Mouse (Mus musculus) MEL-GATA-1-ER (cell line): ENCODE results near the gene Specc1.

Experiments
- DNase-seq: peaks from one replicate; pipeline ENCODE4 v3.0.0-alpha.2; 2012; ENCODE audit warnings: low read depth; ENCODE audit errors: extremely low read depth

Specc1 gene

GRCm38 (mm10) chr11:61968875-61969274 lies 12.3 kb downstream of the Specc1 start:
- DNase-seq = no peak

DNA sequence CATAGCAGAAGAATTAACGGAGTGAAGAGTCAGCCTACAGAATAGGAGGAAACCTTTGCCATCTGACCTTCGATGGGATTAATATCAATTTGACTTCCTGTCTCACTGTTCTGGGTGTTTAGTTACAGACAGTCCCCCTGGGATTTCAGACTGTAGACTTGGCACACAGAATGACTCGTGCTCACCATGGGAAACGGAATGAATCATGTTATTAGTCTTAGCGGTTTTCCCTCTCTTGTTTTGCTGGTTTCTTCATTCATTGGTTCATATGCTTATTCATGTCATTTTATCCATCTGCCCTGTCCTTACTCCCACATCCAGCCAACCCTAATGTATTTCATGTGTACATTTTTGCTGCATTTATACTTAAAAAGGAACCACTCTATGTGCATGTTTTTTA lies 14.3 kb downstream of the Specc1 start:
- DNase-seq = no peak

DNA sequence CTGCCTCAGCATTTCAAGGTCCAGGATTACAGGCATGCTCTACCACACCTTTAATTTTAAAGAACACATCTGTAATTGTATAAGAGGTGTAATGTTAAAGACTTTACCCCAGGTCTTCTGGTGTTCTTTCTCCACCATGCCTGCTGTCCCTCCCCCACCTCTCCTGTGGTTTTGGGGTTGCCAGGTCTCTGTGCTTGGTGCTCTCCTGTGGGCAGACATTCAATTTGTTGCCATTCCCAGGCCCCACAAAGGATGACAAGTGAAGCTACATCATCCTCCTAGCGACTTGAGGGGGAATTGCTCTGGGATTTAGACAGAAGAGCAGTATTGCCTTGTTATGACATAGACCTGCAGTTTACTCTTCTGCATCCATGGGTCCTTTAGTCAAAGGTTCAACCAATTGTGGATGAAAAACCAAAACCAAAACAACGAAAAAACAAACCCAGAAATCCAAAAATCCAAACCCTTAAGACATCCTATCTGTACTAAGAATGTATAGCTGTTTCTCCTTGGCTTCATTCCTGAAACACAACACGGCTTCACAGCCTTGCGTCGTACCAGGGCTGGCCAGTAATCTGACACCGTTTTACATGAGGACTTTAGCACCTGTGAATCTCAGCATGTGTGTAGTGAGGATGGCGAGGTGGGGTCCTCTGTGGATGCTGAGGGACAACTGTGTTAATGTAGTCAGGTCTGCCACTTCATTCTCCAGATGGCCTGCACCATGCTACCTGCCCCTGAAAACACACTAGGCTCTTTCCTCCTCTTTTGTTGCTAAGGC lies 15.1 kb downstream of the Specc1 start:
- DNase-seq = no peak

DNA sequence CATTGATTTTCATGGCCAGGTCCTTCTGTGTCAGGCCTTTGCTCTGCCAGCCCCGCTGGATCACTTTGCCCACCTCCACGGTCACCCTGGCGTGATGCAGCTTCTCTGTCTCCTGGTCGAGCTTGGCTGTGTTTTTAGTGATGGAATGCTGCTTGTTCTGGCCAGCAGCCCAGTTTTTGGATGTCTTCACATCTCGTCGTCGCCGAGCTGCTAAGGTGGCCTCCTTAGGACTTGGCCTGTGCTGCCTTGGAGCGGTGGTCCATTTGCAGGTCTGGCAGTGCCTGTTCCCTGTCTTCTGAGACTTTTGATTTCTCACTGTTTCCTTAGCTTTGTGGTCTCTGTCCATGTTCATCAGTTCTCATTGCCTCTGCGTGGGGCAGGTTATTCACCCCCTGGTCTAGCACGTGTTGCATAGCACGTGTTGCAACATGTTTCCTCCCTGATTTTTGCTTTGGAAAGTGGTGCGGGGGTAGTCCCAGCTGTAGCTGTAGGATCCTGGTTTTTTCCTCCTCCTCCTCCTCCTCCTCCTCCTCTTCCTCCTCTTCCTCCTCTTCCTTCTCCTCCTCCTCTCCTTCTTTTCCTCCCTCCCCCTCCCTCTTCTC lies 17.6 kb downstream of the Specc1 start:
- DNase-seq = no peak

DNA sequence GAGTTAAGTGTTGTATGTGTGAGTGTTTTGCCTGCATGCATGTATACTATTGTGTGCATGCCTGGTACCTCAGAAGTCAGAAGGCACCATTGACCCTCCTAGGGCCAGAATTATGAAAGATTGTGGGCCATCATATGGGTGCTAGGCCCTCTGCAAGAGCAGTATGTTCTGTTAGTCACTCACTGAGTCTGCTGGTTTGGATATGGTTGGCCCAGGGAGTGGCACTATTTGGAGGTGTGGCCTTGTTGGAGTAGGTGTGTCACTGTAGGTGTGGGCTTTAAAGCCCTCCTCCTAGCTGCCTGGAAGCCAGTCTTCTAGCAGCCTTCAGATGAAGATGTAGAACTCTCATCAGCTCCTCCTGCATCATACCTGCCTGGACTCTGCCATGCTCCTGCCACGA lies 19.2 kb downstream of the Specc1 start:
- no peak for DNase-seq

DNA sequence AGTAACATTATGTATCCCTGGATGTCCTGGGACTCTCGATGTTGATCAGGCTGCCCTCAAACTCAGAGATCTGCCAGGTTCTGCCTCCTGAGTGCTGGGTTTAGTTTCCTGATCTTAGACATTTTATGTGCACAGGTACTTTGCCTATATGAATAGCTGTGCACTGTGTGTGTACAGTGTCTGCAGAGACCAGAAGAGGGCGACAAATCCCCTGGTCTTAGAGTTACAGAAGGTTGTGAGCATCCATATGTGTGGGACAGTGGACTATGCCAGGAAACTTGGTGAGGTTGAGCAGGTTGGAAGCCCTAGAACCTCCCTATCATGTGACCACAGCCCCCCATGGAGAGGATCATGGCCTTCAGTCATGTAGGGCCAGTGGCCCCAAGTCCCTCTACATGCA lies 24.7 kb downstream of the Specc1 start:
- DNase-seq = peak; percentile 52

DNA sequence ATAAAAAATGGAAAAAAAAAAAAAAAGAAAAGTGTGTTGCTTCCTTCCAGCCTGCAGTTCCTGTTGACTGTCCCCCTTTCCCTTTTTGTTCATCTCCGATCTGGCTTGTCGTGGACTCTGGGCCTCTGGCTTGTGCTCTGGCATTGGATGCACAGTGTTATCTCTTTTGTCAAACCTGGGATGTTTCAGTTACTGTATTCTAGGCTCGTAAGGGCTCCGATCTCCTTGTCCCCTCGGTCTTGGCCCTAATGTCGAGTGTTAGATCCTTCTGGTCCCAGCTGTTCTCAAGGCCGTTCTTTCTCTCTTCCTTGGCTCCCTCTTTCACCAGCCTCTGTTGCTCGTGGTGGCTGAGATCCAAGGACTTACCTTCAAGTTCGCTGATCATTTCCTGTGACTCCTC lies 26.3 kb downstream of the Specc1 start:
- peak; percentile 53 for DNase-seq

- DNase-seq = no peak
Measured at GRCm38 (mm10) chr11:61986939-61987338, 30.4 kb downstream of the Specc1 start.

DNA sequence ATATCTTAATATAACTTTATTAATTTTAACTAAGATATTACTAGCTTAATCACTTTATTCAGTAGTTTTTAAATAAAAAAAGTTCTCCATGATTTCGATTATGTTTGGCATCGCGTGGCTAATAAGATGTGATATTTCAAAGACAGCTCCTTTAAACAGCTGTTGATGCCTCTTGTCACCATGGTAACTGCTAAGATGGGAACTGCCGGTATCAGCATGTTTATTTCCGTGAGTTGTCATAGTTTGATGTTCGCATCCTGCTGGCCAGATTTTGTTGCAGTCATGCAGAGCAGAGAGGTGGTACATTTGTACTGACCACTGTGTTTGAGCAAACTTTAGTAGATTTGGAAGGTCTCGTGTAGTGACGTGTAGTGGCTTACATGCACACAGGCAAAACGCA lies 33.1 kb downstream of the Specc1 start:
- DNase-seq = no peak

- DNase-seq = no peak
Measured at GRCm38 (mm10) chr11:61991576-61991975, 35.0 kb downstream of the Specc1 start.

- peak; percentile 68 for DNase-seq
Measured at GRCm38 (mm10) chr11:61992671-61993285, 36.2 kb downstream of the Specc1 start.

GRCm38 (mm10) chr11:61999501-61999900 lies 42.9 kb downstream of the Specc1 start:
- DNase-seq = no peak

DNA sequence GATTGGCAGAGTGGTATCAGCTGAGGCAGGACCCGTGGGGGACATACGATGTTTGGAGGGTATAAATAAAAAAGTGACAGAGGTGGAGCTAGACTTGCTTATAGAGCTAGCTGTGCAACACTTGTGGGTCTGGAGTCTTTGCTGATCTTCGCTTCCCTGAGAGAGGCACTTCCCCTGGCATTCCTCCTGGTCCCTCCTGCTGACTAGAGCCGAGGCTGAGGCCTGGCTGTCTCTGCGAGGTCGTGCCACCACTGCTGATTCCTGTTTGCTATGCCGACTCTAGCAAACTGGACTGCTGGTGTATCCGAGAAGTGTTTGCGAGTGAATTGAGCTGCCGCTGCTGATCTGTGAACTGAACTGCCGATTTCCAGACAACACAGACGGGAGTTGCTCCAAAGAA lies 43.5 kb downstream of the Specc1 start:
- no peak for DNase-seq

GRCm38 (mm10) chr11:62001977-62002376 lies 45.4 kb downstream of the Specc1 start:
- no peak for DNase-seq

GRCm38 (mm10) chr11:62004881-62005240 lies 48.3 kb downstream of the Specc1 start:
- peak; percentile 92 for DNase-seq

DNA sequence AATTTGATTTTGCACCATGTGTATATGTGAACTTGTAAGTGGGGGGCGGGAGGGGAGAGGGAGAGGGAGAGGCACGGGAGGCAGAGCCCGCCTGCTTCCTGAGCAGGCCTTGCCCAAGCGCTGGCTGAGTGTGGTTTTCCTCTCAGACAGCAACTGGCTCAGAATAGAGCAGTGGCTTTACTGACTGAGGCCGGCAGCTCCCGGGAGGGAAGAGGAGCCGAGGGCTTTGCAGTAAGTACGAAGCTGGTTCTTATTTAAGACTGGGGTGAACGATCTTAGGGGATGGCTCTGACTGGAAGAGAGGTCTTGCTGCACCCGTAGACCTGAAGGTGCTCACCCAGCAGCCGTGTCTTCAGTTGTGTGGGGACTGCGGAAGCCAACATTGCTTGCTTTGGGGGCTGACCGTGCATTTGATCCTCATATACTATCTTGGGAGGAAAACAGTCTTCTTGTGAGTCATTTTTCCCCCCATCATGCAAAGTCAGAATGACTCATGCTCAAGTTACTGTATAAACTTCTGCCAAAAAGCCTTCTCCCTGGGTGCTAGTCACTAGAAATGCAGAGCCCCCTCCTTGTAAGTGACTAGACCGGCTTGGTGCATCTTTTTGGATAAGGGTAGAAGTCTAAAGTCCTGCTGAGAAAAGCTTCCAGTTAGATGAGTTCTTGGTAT lies 48.8 kb downstream of the Specc1 start:
- peak; percentile 68 for DNase-seq

GRCm38 (mm10) chr11:62005911-62006260 lies 49.3 kb downstream of the Specc1 start:
- DNase-seq = peak; percentile 85

GRCm38 (mm10) chr11:62006680-62007079 lies 50.1 kb downstream of the Specc1 start:
- no peak for DNase-seq

DNA sequence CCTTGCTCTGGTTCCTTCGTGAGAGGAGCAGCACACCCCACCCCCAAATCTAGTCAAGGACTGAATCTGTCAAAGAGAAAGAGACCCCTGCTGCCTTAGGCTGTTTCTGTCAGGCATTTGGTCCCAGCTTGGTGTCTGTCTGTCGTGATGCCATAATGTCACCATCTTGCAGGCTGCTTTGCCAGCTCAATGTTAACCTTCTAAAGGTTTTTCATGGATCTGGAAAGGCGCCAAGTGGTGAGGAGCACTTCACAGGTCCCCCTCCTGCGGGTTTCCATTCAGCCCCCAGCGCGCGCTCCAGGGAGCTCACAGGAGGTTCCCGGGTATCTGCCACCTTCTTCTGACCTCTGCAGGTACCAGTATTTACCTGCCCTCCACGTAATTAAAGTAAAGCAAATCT lies 51.4 kb downstream of the Specc1 start:
- DNase-seq = no peak

DNA sequence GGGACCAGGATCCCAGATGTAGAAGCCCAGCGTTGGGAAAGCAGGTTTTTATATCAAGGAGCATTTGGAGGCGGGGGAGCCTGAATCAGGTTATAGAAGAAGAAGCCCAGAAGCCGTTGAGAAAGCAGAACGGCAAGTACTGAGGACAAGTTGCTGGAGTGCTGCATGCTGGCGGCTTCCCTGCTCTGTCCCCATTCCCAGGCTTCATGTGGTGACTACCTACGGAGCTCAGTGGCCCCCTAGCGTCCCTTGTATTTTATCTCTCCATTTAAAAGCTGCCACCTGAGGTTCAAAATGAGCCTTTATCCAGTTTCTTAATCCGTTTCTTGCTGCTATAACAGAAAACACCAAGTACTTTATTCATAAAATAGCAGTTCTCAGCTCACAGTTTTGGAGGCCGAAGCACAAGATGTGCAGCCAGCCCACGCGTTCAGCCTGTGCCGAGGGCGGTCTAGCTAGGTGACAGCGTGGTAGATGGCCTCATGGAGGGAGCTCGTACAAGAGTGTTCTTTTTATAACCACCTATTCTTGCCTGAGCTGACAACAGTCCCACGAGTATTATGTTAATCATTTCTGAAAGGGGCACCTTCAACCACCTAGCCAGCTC lies 54.2 kb downstream of the Specc1 start:
- DNase-seq = no peak

DNA sequence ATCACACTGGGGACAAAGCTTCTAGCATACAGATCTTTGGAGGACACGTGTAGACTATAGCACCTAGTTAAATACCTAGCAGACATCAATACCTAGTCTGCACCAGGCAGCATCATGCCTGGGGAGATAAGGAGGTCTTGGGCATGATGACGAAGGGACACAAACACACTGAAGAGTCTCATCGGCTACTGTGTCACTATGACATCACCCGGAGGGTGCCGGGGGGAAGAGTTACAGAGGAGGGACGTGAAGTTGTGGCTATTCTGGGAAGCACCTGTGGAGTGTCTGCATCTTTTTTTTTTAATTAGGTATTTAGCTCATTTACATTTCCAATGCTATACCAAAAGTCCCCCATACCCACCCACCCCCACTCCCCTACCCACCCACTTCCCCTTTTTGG lies 55.5 kb downstream of the Specc1 start:
- DNase-seq = no peak

DNA sequence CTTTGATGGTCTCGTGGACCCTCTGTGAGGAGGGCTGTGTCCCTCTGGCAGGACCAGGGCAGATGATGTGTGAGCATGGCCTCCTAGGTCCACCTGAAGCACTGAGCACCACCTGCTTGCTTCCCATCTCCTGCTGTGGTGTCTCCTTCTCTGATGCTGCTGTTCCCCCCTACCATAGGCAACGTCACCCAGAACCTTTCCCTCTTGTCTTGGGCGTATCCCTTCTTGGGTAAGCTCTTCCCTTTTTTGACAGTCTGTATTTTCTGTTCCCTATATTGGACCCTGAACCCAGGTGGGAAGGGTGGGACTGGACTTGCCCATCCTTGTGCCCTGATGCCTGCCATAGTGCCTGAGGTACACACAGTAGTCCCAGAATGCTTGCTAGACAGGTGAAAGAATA lies 56.9 kb downstream of the Specc1 start:
- DNase-seq = no peak
